Mouse (Mus musculus): Measurements from ENCODE around the gene Lancl2. TPM values are rescaled to one million over a fixed set of nuclear protein-coding genes. Genes with fewer than 3 reads are reported as not detected.

Lancl2 gene
- polyA plus RNA-seq, 1 experiment = 46.7 TPM

GRCm38 (mm10) chr6:57703703-57704102, 1.4 kb downstream of the Lancl2 start:
- WGBS = 0% methylated on average over 2 of the region's 2 CpGs
- peak overlapping the region; percentile 87 for H3K4me3 ChIP-seq (replicated peaks; ENCODE audit: insufficient read depth, low read depth, low read length)
- no peaks in the 10 kb centered on the region for H3K27me3 ChIP-seq (ENCODE audit: control insufficient read depth, insufficient read depth, low read length)
- TF ChIP-seq POLR2A (IDR thresholded peaks at IDR 0.05; ENCODE audit: borderline replicate concordance, insufficient read depth, low read length) (no peak), CTCF (IDR thresholded peaks at IDR 0.05; ENCODE audit: borderline replicate concordance, insufficient read depth, low read depth, low read length) (no peak)
- peak; percentile 25 to 34 for DNase-seq
- no peaks in the 10 kb centered on the region; the same call in 1 of the 2 replicates for H3K4me1 ChIP-seq (ENCODE audit: control insufficient read depth, insufficient read depth, low read length)
- H3K27ac ChIP-seq (ENCODE audit: insufficient read depth, low read length) = peak overlapping the region; percentile 61; the same call in 1 of the 2 replicates

DNA sequence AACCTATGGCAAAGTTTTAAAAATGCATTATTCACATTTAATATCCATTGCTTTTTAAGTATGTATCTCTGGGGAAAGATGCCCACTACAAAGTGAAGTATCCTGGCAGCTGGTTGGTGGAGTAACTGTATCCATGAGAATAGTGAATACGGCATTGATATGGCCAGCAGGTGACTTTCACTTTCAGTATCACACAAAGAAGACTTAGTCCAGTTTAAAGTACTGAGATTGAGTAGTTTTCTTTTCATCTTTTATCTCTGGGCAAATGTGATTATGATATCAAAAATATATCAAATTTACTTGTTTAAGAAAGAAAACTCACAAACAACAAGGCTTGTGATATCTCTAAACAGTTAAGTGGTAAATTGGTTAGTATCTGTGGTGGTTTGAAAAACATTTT, 4.4 kb downstream of the Lancl2 start:
- Histone ChIP-seq H3K4me3 (replicated peaks; ENCODE audit: insufficient read depth, low read depth, low read length) (no peak overlapping the region), H3K27me3 (ENCODE audit: control insufficient read depth, insufficient read depth, low read length) (no peaks in the 10 kb centered on the region), H3K4me1 (ENCODE audit: control insufficient read depth, insufficient read depth, low read length) (no peaks in the 10 kb centered on the region; the same call in 1 of the 2 replicates), H3K27ac (ENCODE audit: insufficient read depth, low read length) (no peak overlapping the region)
- DNase-seq = no peak
- no peak for TF ChIP-seq POLR2A (IDR thresholded peaks at IDR 0.05; ENCODE audit: borderline replicate concordance, insufficient read depth, low read length)
- no peak for TF ChIP-seq CTCF (IDR thresholded peaks at IDR 0.05; ENCODE audit: borderline replicate concordance, insufficient read depth, low read depth, low read length)
- 75% methylated on average over 1 of the region's 1 CpGs for WGBS

DNA sequence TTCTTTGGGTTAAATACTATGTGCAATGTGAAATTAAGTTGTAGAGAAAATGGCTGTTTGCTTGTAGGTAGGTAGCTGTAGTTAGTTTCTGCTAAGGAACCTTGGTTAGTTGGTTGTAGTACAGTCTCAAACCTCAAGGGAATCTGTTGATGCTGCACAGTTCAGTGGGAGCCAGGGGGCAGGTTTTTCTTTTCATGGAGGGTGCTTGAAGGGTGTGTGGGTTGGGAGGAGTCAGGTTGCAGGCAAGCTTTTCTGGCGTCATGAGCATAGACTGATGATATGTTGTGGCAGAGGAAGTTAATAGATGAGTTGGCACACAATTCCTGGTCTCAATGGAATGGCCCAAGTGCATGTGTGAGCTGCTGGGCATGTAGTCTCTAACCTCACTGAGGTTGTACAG, 9.4 kb downstream of the Lancl2 start:
- no peaks in the 10 kb centered on the region; the same call in 1 of the 2 replicates for H3K4me1 ChIP-seq (ENCODE audit: control insufficient read depth, insufficient read depth, low read length)
- H3K27me3 ChIP-seq (ENCODE audit: control insufficient read depth, insufficient read depth, low read length) = no peaks in the 10 kb centered on the region
- whole genome bisulfite sequencing = 11% methylated on average over 1 of the region's 1 CpGs
- H3K4me3 ChIP-seq (replicated peaks; ENCODE audit: insufficient read depth, low read depth, low read length) = no peak overlapping the region
- DNase-seq = no peak
- TF ChIP-seq CTCF (IDR thresholded peaks at IDR 0.05; ENCODE audit: borderline replicate concordance, insufficient read depth, low read depth, low read length) = no peak
- no peak for TF ChIP-seq POLR2A (IDR thresholded peaks at IDR 0.05; ENCODE audit: borderline replicate concordance, insufficient read depth, low read length)
- no peak overlapping the region for H3K27ac ChIP-seq (ENCODE audit: insufficient read depth, low read length)

- TF ChIP-seq CTCF (IDR thresholded peaks at IDR 0.05; ENCODE audit: borderline replicate concordance, insufficient read depth, low read depth, low read length) (no peak), POLR2A (IDR thresholded peaks at IDR 0.05; ENCODE audit: borderline replicate concordance, insufficient read depth, low read length) (no peak)
- no peaks in the 10 kb centered on the region for H3K4me1 ChIP-seq (ENCODE audit: control insufficient read depth, insufficient read depth, low read length)
- WGBS = 90% methylated on average over 1 of the region's 1 CpGs
- H3K4me3 ChIP-seq (replicated peaks; ENCODE audit: insufficient read depth, low read depth, low read length) = no peak overlapping the region
- DNase-seq = no peak
- H3K27ac ChIP-seq (ENCODE audit: insufficient read depth, low read length) = no peak overlapping the region
- no peaks in the 10 kb centered on the region for H3K27me3 ChIP-seq (ENCODE audit: control insufficient read depth, insufficient read depth, low read length)
Measured at GRCm38 (mm10) chr6:57721347-57721746, 19.0 kb downstream of the Lancl2 start.

GRCm38 (mm10) chr6:57742749-57743148, 40.4 kb downstream of the Lancl2 start:
- WGBS = 91% methylated on average over 1 of the region's 1 CpGs
- DNase-seq = no peak
- Histone ChIP-seq H3K27ac (ENCODE audit: insufficient read depth, low read length) (no peak overlapping the region), H3K4me3 (replicated peaks; ENCODE audit: insufficient read depth, low read depth, low read length) (no peak overlapping the region), H3K27me3 (ENCODE audit: control insufficient read depth, insufficient read depth, low read length) (no peaks in the 10 kb centered on the region; the same call in 1 of the 2 replicates), H3K4me1 (ENCODE audit: control insufficient read depth, insufficient read depth, low read length) (no peaks in the 10 kb centered on the region)
- no peak for TF ChIP-seq POLR2A (IDR thresholded peaks at IDR 0.05; ENCODE audit: borderline replicate concordance, insufficient read depth, low read length)
- TF ChIP-seq CTCF (IDR thresholded peaks at IDR 0.05; ENCODE audit: borderline replicate concordance, insufficient read depth, low read depth, low read length) = no peak

- H3K27me3 ChIP-seq (ENCODE audit: control insufficient read depth, insufficient read depth, low read length) = no peaks in the 10 kb centered on the region; the same call in 1 of the 2 replicates
- TF ChIP-seq POLR2A (IDR thresholded peaks at IDR 0.05; ENCODE audit: borderline replicate concordance, insufficient read depth, low read length) (no peak), CTCF (IDR thresholded peaks at IDR 0.05; ENCODE audit: borderline replicate concordance, insufficient read depth, low read depth, low read length) (peak; percentile 36; the same call in 1 of the 2 replicates)
- no peak overlapping the region for H3K4me3 ChIP-seq (replicated peaks; ENCODE audit: insufficient read depth, low read depth, low read length)
- DNase-seq = no peak
- no peaks in the 10 kb centered on the region for H3K4me1 ChIP-seq (ENCODE audit: control insufficient read depth, insufficient read depth, low read length)
- no peak overlapping the region for H3K27ac ChIP-seq (ENCODE audit: insufficient read depth, low read length)
- WGBS = 77% methylated on average over 2 of the region's 2 CpGs
Measured at GRCm38 (mm10) chr6:57743333-57743732, 41.0 kb downstream of the Lancl2 start.

DNA sequence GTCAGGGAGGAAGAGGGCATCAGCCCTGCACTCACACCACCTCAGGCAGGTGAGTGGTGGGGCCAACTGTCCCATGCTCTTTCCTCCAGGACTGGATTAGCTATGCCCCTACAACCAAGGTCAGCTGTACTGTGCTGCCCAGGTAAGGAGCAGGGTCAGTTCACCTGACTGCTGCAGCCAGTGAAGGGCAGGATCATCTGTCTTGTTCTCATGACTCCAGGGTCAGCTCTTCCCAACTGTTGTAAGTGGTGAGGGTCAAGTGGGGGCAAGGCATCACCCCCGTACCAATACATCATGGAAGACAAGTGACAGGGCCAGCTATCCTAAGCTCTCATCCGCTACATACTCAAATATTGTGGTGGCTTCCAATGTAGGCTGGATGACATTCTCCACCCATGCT, 41.8 kb downstream of the Lancl2 start:
- WGBS = 94% methylated on average over 2 of the region's 2 CpGs
- Histone ChIP-seq H3K4me1 (ENCODE audit: control insufficient read depth, insufficient read depth, low read length) (no peaks in the 10 kb centered on the region), H3K27me3 (ENCODE audit: control insufficient read depth, insufficient read depth, low read length) (no peaks in the 10 kb centered on the region; the same call in 1 of the 2 replicates), H3K27ac (ENCODE audit: insufficient read depth, low read length) (no peak overlapping the region), H3K4me3 (replicated peaks; ENCODE audit: insufficient read depth, low read depth, low read length) (no peak overlapping the region)
- TF ChIP-seq POLR2A (IDR thresholded peaks at IDR 0.05; ENCODE audit: borderline replicate concordance, insufficient read depth, low read length) (no peak), CTCF (IDR thresholded peaks at IDR 0.05; ENCODE audit: borderline replicate concordance, insufficient read depth, low read depth, low read length) (no peak)
- no peak for DNase-seq

DNA sequence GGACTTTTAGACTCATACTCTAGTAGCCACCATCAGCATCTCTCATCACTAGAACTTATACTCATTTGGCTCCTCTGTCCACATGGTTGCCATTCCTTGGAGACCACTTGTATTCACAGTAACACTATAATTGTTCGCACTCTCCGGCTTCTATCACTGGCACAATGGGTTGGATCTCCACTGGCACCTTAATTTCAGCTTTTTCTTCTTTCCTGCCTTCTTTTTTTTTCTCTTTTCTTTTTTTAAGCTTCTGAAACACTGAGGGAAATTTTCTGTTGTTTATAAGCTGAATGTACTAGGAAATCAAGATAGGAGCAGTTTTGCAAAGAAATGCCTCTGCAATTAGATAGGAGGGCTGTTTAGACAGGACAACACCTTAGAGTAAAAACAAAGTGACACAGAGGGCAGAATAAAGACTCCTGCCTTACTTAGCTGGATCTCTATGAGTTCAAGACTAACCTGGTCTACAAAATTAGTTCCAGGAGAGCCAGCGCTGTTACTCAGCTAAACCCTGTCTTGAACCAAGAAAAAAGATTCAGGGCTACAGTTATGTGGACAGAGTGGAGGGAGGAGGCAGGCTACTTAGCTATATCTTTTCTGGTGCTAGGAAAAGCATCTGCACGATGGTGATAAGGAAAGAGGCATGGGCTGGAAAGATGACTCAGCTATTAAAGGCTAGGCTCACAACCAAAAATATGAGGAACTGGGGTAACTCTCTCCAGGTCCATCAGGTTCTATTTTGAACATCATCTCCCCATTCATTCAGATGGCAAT, 42.8 kb downstream of the Lancl2 start:
- DNase-seq = no peak
- no peak for TF ChIP-seq POLR2A (IDR thresholded peaks at IDR 0.05; ENCODE audit: borderline replicate concordance, insufficient read depth, low read length)
- TF ChIP-seq CTCF (IDR thresholded peaks at IDR 0.05; ENCODE audit: borderline replicate concordance, insufficient read depth, low read depth, low read length) = no peak
- no peak overlapping the region for H3K27ac ChIP-seq (ENCODE audit: insufficient read depth, low read length)
- H3K4me1 ChIP-seq (ENCODE audit: control insufficient read depth, insufficient read depth, low read length) = no peaks in the 10 kb centered on the region
- no peak overlapping the region for H3K4me3 ChIP-seq (replicated peaks; ENCODE audit: insufficient read depth, low read depth, low read length)
- H3K27me3 ChIP-seq (ENCODE audit: control insufficient read depth, insufficient read depth, low read length) = no peaks in the 10 kb centered on the region; the same call in 1 of the 2 replicates
- WGBS = 84% methylated on average over 4 of the region's 4 CpGs

Data from cerebellum, adult 2 months (tissue).